ENCODE assay signal across 10 mouse cellular contexts in genomic region chr8:84934860-84935259, GRCm38 (mm10). TPM values are rescaled to one million over a fixed set of nuclear protein-coding genes. Genes with fewer than 3 reads are reported as not detected.
A peak's percentile ranks its signal among the peaks of the same experiment; 100 is the strongest.
DNase-seq lines count a peak whose midpoint lies in the region; ATAC-seq lines count a peak whose summit lies in the region.
"Had no signal": no experiment of that assay in that cellular context is flagged by ENCODE, and none has a peak within 500 bp of the region (broad histone marks: within the 10 kb centered on the region; RNA-seq: fewer than 3 reads in every experiment).

No protein-coding gene starts in this region.

- ATAC-seq in hindbrain, embryonic 15.5 days (ENCODE audit: low FRiP score, low read depth), result peak; percentile 74
- ATAC-seq in neural tube, embryonic 12.5 days (ENCODE audit: low FRiP score, low read depth), result peak; percentile 75
- no peak for ATAC-seq in liver, embryonic 11.5 days (replicated peaks; ENCODE audit: low FRiP score)

- H3K4me3 ChIP-seq in hindbrain, embryonic 15.5 days, result peak overlapping the region; percentile 81
- peak overlapping the region; percentile 69 for H3K4me3 ChIP-seq in neural tube, embryonic 12.5 days
- H3K4me3 ChIP-seq in liver, embryonic 11.5 days (ENCODE audit: low read depth, low read length), result no peak overlapping the region

- under 1% methylated on average over 15 of the region's 15 CpGs for WGBS in hindbrain, embryonic 15.5 days
- WGBS in neural tube, embryonic 12.5 days, result 1% methylated on average over 15 of the region's 15 CpGs
- WGBS in liver, embryonic 11.5 days, result 6% methylated on average over 15 of the region's 15 CpGs

- peaks cover 20% of the 10 kb centered on the region for H3K36me3 ChIP-seq in hindbrain, embryonic 15.5 days
- peaks cover 7% of the 10 kb centered on the region for H3K36me3 ChIP-seq in neural tube, embryonic 12.5 days
- H3K36me3 ChIP-seq in liver, embryonic 11.5 days (ENCODE audit: control insufficient read depth, insufficient read depth, low read length), result no peaks in the 10 kb centered on the region

- H3K9ac ChIP-seq in hindbrain, embryonic 15.5 days, result peak overlapping the region; percentile 97
- H3K9ac ChIP-seq in neural tube, embryonic 12.5 days, result 0 out of 2 replicates have a peak overlapping the region, but pooled peaks have one; percentile 38
- H3K9ac ChIP-seq in liver, embryonic 11.5 days (ENCODE audit: low read depth, low read length), result no peak overlapping the region

- no peaks in the 10 kb centered on the region for H3K9me3 ChIP-seq in hindbrain, embryonic 15.5 days
- H3K9me3 ChIP-seq in neural tube, embryonic 12.5 days, result no peaks in the 10 kb centered on the region
- no peaks in the 10 kb centered on the region for H3K9me3 ChIP-seq in liver, embryonic 11.5 days (ENCODE audit: control insufficient read depth, low read length)

- H3K4me2 ChIP-seq in hindbrain, embryonic 15.5 days, result peak overlapping the region; percentile 70
- peak overlapping the region; percentile 80 for H3K4me2 ChIP-seq in neural tube, embryonic 12.5 days (replicated peaks)
- H3K4me2 ChIP-seq in liver, embryonic 11.5 days, result no peak overlapping the region

- peak; percentile 61 for DNase-seq in layer of hippocampus, adult 9-11 months
- DNase-seq in layer of hippocampus, adult 8-10 months (ENCODE audit: low spot score in 2 of 2), result no peak
- DNase-seq in cerebellum, postnatal 14 days, result peak; percentile 77 to 80
- no peak for DNase-seq in urinary bladder, postnatal 10 days (ENCODE audit: low spot score)
- no peak for DNase-seq in liver, embryonic 11.5 days (ENCODE audit: low spot score)
- DNase-seq in frontal cortex, postnatal 14 days (ENCODE audit: low spot score in 2 of 2), result no peak

- H3K27ac ChIP-seq in hindbrain, embryonic 15.5 days (replicated peaks), result peak overlapping the region; percentile 97
- no peak overlapping the region for H3K27ac ChIP-seq in neural tube, embryonic 12.5 days
- no peak overlapping the region for H3K27ac ChIP-seq in liver, embryonic 11.5 days (ENCODE audit: low read depth, low read length)

- H3K27me3 ChIP-seq in hindbrain, embryonic 15.5 days, result no peaks in the 10 kb centered on the region
- H3K27me3 ChIP-seq in neural tube, embryonic 12.5 days (replicated peaks), result peaks cover 59% of the 10 kb centered on the region
- peaks cover 73% of the 10 kb centered on the region for H3K27me3 ChIP-seq in liver, embryonic 11.5 days (replicated peaks; ENCODE audit: control insufficient read depth, insufficient read depth, low read length)

- peaks cover 23% of the 10 kb centered on the region for H3K4me1 ChIP-seq in hindbrain, embryonic 15.5 days (replicated peaks)
- H3K4me1 ChIP-seq in neural tube, embryonic 12.5 days, result peaks cover 33% of the 10 kb centered on the region
- H3K4me1 ChIP-seq in liver, embryonic 11.5 days (replicated peaks; ENCODE audit: control insufficient read depth, insufficient read depth, low read length), result peaks cover 18% of the 10 kb centered on the region

RNA-seq across cellular contexts. Expression of gene Mast1, which starts 2.3 kb away (rescaled TPM):
- total RNA-seq in layer of hippocampus, adult 8-10 months (2022), result 10 to 100 TPM; 77.3 to 83.2 (median 80.8) TPM
- polyA plus RNA-seq in hindbrain, embryonic 15.5 days (2015; fragmentation: Nextera tagmentation; extraction: Ambion mirVana), result 72.4 and 81.1 TPM in 2 replicates
- 43.0 and 44.9 TPM in 2 replicates for polyA plus RNA-seq in neural tube, embryonic 12.5 days (2016; fragmentation: Nextera tagmentation; extraction: Ambion mirVana)
- 0.14 and 0.29 TPM in 2 replicates for polyA plus RNA-seq in liver, embryonic 11.5 days (2014; fragmentation: Nextera tagmentation; extraction: Ambion mirVana)

RNA-seq across cellular contexts. Expression of gene Rtbdn, which starts 11.9 kb away (rescaled TPM):
- total RNA-seq in layer of hippocampus, adult 8-10 months (2022), result 1 to 10 TPM; 1.5 to 2.5 (median 1.7) TPM
- polyA plus RNA-seq in hindbrain, embryonic 15.5 days (2015; fragmentation: Nextera tagmentation; extraction: Ambion mirVana), result 2.8 and 3.5 TPM in 2 replicates
- polyA plus RNA-seq in neural tube, embryonic 12.5 days (2016; fragmentation: Nextera tagmentation; extraction: Ambion mirVana), result 0.93 and 1.1 TPM in 2 replicates
- 0.22 and 0.49 TPM in 2 replicates for polyA plus RNA-seq in liver, embryonic 11.5 days (2014; fragmentation: Nextera tagmentation; extraction: Ambion mirVana)
- polyA plus RNA-seq: spleen, adult 2 months had no signal

RNA-seq across cellular contexts. Expression of gene Dnase2a, which starts 26.5 kb away (rescaled TPM):
- 10 to 100 TPM in 2 of 4 experiments, 1 to 10 TPM in 2; 4.4 to 18.9 (median 9.2) TPM for total RNA-seq in layer of hippocampus, adult 8-10 months (2022)
- 5.7 and 7.3 TPM in 2 replicates for polyA plus RNA-seq in hindbrain, embryonic 15.5 days (2015; fragmentation: Nextera tagmentation; extraction: Ambion mirVana)
- polyA plus RNA-seq in neural tube, embryonic 12.5 days (2016; fragmentation: Nextera tagmentation; extraction: Ambion mirVana), result 5.2 and 6.5 TPM in 2 replicates
- 11.5 and 12.7 TPM in 2 replicates for polyA plus RNA-seq in liver, embryonic 11.5 days (2014; fragmentation: Nextera tagmentation; extraction: Ambion mirVana)

RNA-seq across cellular contexts. Expression of gene Klf1, which starts 33.1 kb away (rescaled TPM):
- under 1 TPM in 2 of 4 experiments, not detected in 2; 0.21 to 0.31 TPM for total RNA-seq in layer of hippocampus, adult 8-10 months (2022)
- polyA plus RNA-seq in hindbrain, embryonic 15.5 days (2015; fragmentation: Nextera tagmentation; extraction: Ambion mirVana), result 0.64 TPM in 2 replicates
- 3.4 and 4.0 TPM in 2 replicates for polyA plus RNA-seq in neural tube, embryonic 12.5 days (2016; fragmentation: Nextera tagmentation; extraction: Ambion mirVana)
- polyA plus RNA-seq in liver, embryonic 11.5 days (2014; fragmentation: Nextera tagmentation; extraction: Ambion mirVana), result 458 and 504 TPM in 2 replicates

RNA-seq across cellular contexts. Expression of gene Gm49661, which starts 34.4 kb away (rescaled TPM):
- total RNA-seq in layer of hippocampus, adult 8-10 months (2022), result not detected
- polyA plus RNA-seq in hindbrain, embryonic 15.5 days (2015; fragmentation: Nextera tagmentation; extraction: Ambion mirVana), result not detected in 2 replicates
- not detected in 2 replicates for polyA plus RNA-seq in neural tube, embryonic 12.5 days (2016; fragmentation: Nextera tagmentation; extraction: Ambion mirVana)
- polyA plus RNA-seq in liver, embryonic 11.5 days (2014; fragmentation: Nextera tagmentation; extraction: Ambion mirVana), result not detected in 2 replicates
- polyA plus RNA-seq: intestine, embryonic 14.5 days; spleen, adult 2 months had no signal

Comparison
In these comparisons a context has a peak if more than half of its experiments do, and no peak if none do; other contexts are left out.
1. DNase-seq: peak in layer of hippocampus, adult 9-11 months (single experiment) and cerebellum, postnatal 14 days (2 of 2); none in layer of hippocampus, adult 8-10 months (0 of 2), urinary bladder, postnatal 10 days (single experiment), liver, embryonic 11.5 days (single experiment) and frontal cortex, postnatal 14 days (0 of 2).
2. RNA of gene Mast1, which starts 2.3 kb away (polyA plus RNA-seq): 72.4 to 81.1 TPM in hindbrain, embryonic 15.5 days and 43.0 to 44.9 TPM in neural tube, embryonic 12.5 days; 0.14 to 0.29 TPM in liver, embryonic 11.5 days; every median in the first group is over 10 times any median in the second.